Mouse (Mus musculus) embryonic facial prominence, embryonic 13.5 days (tissue): ENCODE measurements around the gene Shisa8. TPM values are rescaled to one million over a fixed set of nuclear protein-coding genes. Genes with fewer than 3 reads are reported as not detected.

Experiments used
- ATAC-seq: fragments of 200-750 bp; cut with Nextera tagmentation; 2 replicates; pipeline ENCODE4 v1.8.0; 2017; ENCODE audit warnings: low read depth; ENCODE audit not compliant: insufficient number of reproducible peaks, insufficient read depth, low FRiP score, low TSS enrichment
- H3K27ac ChIP-seq: fragments of 300-500 bp; sonication (generic); 2 replicates; pipeline ENCODE4 v1.5.1; 2015; ENCODE audit warnings: moderate library complexity, mild to moderate bottlenecking, inconsistent platforms
- H3K27me3 ChIP-seq: fragments of 300-500 bp; sonication (generic); 2 replicates; pipeline ENCODE4 v1.6.1; 2015; ENCODE audit warnings: mild to moderate bottlenecking, inconsistent platforms
- H3K36me3 ChIP-seq: fragments of 300-500 bp; sonication (generic); 2 replicates; pipeline ENCODE4 v1.6.1; 2015; ENCODE audit warnings: mild to moderate bottlenecking, inconsistent platforms
- H3K4me1 ChIP-seq: fragments of 300-500 bp; sonication (generic); 2 replicates; pipeline ENCODE4 v1.6.1; 2015; ENCODE audit warnings: inconsistent platforms
- H3K4me2 ChIP-seq: fragments of 300-500 bp; sonication (generic); 2 replicates; pipeline ENCODE4 v1.6.1; 2015; ENCODE audit warnings: moderate library complexity, mild to moderate bottlenecking, inconsistent platforms
- H3K4me3 ChIP-seq: fragments of 300-500 bp; sonication (generic); 2 replicates; pipeline ENCODE4 v1.5.1; 2015; ENCODE audit warnings: mild to moderate bottlenecking, inconsistent platforms
- H3K9ac ChIP-seq: fragments of 300-500 bp; sonication (generic); 2 replicates; pipeline ENCODE4 v1.6.1; 2015; ENCODE audit warnings: mild to moderate bottlenecking, inconsistent platforms
- H3K9me3 ChIP-seq: fragments of 300-500 bp; sonication (generic); 2 replicates; pipeline ENCODE4 v1.6.1; 2016; ENCODE audit warnings: inconsistent platforms
- WGBS: fragments of 180-500 bp; shearing (Covaris S2); methylation state at CpG from one replicate; pipeline ENCODE4 v1.1.7; 2015; ENCODE audit warnings: mixed read lengths; 5-methylcytosine and 5-hydroxymethylcytosine counted together
- polyA plus RNA-seq: library from polyadenylated mRNA; unstranded; fragments of >200 nt; fragmentation: Nextera tagmentation; extraction: Ambion mirVana; gene quantifications from 2 replicates; pipeline ENCODE4 v1.2.1, GENCODE M21; 2015

Shisa8 gene
- polyA plus RNA-seq, 1 experiment from 2014 or later: 0.18 TPM

DNA sequence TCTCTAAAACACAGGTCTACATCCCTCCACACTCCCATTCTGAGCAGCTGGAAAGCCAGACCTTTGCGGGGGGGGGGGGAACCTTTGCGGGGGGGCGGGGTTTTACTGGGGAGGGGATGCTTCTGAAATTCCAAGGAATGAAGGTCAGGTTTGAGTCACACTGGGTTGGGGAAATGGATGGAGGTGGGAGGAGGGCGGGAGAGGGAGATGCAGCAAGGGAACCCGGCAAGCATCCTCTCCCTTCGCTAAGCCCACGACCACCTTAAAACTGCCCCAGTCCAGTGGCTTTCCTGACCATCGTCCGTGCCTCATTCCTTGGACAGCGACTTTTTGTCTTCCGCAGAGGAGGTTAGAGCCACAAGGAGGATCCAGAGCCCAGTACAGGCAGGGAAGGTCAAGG lies 1.3 kb downstream of the Shisa8 start:
- Histone ChIP-seq H3K4me1 (peaks cover 46% of the 10 kb centered on the region), H3K4me2 (peak overlapping the region; percentile 83), H3K9ac (peak overlapping the region; percentile 64; the same call in 1 of the 2 replicates), H3K36me3 (peaks cover under 1% of the 10 kb centered on the region; the same call in 1 of the 2 replicates), H3K4me3 (peak overlapping the region; percentile 50), H3K9me3 (no peaks in the 10 kb centered on the region), H3K27ac (no peak overlapping the region), H3K27me3 (peaks cover 98% of the 10 kb centered on the region)
- 0% methylated on average over 11 of the region's 11 CpGs for WGBS
- ATAC-seq: no peak

DNA sequence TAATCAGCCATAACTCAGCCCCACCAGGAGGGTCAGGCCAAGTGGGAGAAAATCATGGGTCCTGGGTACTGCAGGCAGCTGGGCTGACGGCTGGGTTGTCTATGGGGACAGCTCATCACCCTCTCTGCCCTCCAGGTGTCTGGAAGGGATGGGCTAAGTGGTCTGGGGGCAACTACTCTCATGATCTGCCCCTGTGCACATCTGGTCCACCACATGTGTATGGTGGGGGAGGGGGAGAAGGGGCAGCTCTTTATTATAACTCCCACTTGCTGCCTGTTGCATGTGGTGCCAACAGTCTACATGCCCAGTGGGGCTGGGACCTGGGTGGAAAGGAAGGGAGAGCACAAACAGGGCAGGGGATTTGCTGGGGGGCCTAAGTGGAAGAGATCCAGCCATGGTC lies 1.8 kb downstream of the Shisa8 start:
- Histone ChIP-seq H3K9ac (no peak overlapping the region), H3K9me3 (no peaks in the 10 kb centered on the region), H3K36me3 (peaks cover 5% of the 10 kb centered on the region), H3K27me3 (peaks cover 98% of the 10 kb centered on the region), H3K4me3 (no peak overlapping the region), H3K4me2 (no peak overlapping the region), H3K27ac (no peak overlapping the region), H3K4me1 (peaks cover 46% of the 10 kb centered on the region)
- WGBS: 32% methylated on average over 1 of the region's 1 CpGs
- no peak for ATAC-seq

DNA sequence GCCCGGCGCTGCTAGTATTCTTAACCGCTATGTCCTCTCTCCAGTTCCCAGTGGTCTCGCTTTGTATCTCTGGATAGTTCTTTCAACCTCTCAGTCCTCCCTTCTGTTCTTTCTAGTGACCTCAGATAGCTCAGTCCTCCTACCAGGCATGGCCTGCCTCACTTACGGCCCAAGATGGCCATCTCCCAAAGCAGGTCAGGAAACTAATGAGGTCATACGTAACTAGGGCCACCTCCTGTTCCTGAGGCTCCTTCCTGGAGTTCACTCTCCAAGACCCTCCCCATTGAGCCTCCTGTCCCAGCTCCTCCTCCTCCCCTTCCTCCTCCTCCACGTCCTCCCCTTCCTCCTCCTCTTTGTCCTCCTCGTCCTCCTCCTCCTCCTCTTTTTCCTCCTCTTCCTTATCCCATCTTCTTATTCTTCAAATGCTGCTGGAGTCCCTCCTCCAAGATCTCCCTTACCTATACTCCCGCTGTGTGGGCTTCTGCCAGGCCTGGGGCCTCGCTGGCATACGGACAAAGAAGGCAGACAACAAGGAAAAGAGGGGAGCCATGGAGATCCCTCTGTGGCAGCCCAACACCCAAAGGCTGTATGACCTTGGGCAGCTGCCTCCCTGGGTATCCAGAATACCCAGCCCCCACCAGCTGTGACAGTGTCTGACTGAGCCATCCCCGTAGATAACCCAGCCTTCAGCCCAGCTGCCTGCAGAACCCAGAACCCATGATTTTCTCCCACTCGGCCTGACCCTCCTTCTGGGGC lies 3.1 kb downstream of the Shisa8 start:
- no peak overlapping the region for H3K27ac ChIP-seq
- no peak for ATAC-seq
- peaks cover 41% of the 10 kb centered on the region for H3K4me1 ChIP-seq
- H3K27me3 ChIP-seq: peaks cover 98% of the 10 kb centered on the region
- WGBS: 78% methylated on average over 13 of the region's 13 CpGs
- H3K4me2 ChIP-seq: no peak overlapping the region
- H3K4me3 ChIP-seq: no peak overlapping the region
- H3K9me3 ChIP-seq: no peaks in the 10 kb centered on the region
- H3K9ac ChIP-seq: no peak overlapping the region
- peaks cover 18% of the 10 kb centered on the region for H3K36me3 ChIP-seq

DNA sequence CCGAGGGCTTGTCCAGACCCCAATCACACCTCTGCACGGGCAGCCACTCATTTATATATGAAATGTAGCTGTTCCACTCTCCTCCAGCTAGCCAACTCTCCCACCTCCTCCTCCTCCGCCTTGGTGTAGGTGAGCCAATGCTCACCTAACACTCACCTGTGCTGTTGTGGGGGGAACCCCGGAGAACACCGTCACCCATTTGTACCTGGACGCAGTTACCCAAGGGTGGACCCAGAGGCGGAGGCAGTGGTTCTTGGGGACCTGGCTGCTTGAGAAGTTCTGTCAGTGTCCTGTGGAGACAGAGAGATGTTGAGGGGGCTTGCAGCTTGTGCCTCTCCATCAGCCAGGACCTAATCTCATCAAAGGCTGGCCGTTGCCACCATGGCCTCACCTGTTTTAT lies 4.3 kb downstream of the Shisa8 start:
- Histone ChIP-seq H3K4me2 (no peak overlapping the region), H3K4me3 (no peak overlapping the region), H3K4me1 (peaks cover 41% of the 10 kb centered on the region), H3K9me3 (no peaks in the 10 kb centered on the region), H3K9ac (no peak overlapping the region), H3K36me3 (peaks cover 29% of the 10 kb centered on the region), H3K27ac (no peak overlapping the region), H3K27me3 (peaks cover 95% of the 10 kb centered on the region)
- WGBS: 84% methylated on average over 8 of the region's 8 CpGs
- ATAC-seq: no peak

DNA sequence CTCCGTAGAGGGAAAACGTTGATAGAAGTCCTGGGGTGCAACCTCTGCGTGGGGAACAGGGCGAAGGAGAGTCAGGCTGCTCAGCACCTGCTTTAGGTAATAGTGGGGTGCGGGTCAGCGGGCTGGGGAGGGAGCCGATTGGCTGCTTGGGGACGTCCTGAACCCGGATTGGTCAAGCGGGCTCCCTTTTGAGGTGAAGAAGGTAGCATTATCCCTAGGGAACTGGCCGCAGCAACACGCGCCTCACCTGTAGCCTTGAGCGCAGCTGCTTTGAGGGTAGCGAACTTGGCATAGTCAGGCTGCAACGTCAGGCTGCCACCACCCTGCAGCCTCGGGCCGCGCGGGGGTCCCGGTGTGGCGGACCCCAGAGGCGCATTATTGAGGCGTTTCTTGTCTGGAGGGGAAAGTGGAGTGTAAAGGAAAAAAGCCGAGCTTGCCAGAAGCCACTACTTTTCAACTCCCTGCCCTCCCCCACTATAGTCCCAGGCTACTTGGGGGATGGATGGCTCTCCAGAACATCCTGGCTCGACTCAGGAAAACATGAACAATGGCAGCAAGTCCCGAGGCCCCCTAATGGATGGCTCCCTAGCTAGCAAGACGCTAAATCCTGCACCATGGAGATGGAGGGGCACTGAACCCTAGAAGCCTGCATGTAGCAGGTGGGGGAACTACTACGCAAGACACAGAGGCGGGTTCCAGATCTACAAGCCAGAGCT lies 5.0 kb downstream of the Shisa8 start:
- Histone ChIP-seq H3K9me3 (no peaks in the 10 kb centered on the region), H3K36me3 (peaks cover 36% of the 10 kb centered on the region), H3K4me2 (no peak overlapping the region), H3K9ac (no peak overlapping the region), H3K4me3 (peak overlapping the region; percentile 9; the same call in 1 of the 2 replicates), H3K4me1 (peaks cover 39% of the 10 kb centered on the region), H3K27me3 (peaks cover 88% of the 10 kb centered on the region), H3K27ac (no peak overlapping the region)
- no peak for ATAC-seq
- 16% methylated on average over 30 of the region's 30 CpGs for WGBS

DNA sequence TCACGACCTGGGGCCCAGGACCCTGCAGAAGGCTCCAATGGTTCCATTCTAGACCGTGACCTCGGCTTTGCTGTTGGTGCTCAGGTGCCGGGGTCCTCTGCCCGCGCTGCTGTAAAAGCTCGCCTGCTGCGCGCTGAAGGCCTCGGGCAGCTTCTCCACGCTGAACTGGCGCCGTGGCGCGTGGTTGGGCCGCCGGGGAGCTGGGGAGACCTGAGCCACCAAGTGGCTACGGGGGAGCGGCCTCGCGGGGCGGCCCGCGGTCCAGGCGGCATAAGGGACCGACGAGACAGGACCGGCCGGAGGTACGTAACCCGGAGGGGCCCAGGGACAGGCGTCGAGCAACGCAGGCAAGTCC lies 5.5 kb downstream of the Shisa8 start:
- ATAC-seq: no peak
- Histone ChIP-seq H3K4me1 (peaks cover 33% of the 10 kb centered on the region), H3K27ac (no peak overlapping the region), H3K9me3 (no peaks in the 10 kb centered on the region), H3K4me3 (peak overlapping the region; percentile 9; the same call in 1 of the 2 replicates), H3K27me3 (peaks cover 83% of the 10 kb centered on the region), H3K9ac (no peak overlapping the region), H3K36me3 (peaks cover 41% of the 10 kb centered on the region), H3K4me2 (no peak overlapping the region)
- WGBS: 9% methylated on average over 34 of the region's 34 CpGs

DNA sequence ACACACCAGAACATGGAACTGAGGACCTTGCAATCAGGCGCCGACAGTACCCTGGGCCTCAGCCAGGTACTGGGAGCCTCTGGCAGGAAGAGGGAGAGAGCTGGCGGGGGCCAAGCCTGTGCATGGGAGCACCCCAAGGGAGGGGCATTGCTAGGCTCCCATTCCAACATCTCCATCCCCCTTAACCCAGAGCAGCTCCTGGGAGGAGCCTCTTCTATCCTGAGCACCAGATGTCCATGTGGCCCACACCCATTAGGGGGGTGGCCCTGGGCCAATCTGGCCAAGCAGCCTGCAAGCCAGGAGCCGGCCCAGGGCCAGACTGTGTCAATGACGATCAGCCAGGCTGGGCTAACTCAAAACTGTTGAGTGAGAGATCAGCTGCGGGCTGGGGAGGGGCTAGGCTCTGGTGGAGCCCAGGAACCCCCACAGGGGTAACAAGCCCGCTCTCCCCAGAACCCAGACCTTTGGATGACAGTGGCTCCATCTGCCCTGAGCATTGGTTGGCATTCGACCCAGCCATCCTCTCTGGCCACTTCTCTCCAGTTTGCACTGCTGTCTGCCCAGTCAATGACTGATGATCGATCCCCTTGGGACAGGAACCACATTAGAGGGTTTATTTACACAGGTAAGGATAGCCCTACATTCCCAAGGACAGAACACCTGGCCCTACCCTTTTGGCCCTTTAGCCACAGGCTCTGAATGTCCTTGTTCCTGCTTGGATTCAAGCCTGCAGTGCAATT lies 6.1 kb downstream of the Shisa8 start:
- WGBS: 52% methylated on average over 9 of the region's 9 CpGs
- no peaks in the 10 kb centered on the region for H3K9me3 ChIP-seq
- H3K9ac ChIP-seq: no peak overlapping the region
- H3K27me3 ChIP-seq: peaks cover 77% of the 10 kb centered on the region
- H3K4me2 ChIP-seq: no peak overlapping the region
- H3K27ac ChIP-seq: no peak overlapping the region
- peaks cover 47% of the 10 kb centered on the region for H3K36me3 ChIP-seq
- no peak overlapping the region for H3K4me3 ChIP-seq
- peaks cover 27% of the 10 kb centered on the region for H3K4me1 ChIP-seq
- ATAC-seq: no peak

DNA sequence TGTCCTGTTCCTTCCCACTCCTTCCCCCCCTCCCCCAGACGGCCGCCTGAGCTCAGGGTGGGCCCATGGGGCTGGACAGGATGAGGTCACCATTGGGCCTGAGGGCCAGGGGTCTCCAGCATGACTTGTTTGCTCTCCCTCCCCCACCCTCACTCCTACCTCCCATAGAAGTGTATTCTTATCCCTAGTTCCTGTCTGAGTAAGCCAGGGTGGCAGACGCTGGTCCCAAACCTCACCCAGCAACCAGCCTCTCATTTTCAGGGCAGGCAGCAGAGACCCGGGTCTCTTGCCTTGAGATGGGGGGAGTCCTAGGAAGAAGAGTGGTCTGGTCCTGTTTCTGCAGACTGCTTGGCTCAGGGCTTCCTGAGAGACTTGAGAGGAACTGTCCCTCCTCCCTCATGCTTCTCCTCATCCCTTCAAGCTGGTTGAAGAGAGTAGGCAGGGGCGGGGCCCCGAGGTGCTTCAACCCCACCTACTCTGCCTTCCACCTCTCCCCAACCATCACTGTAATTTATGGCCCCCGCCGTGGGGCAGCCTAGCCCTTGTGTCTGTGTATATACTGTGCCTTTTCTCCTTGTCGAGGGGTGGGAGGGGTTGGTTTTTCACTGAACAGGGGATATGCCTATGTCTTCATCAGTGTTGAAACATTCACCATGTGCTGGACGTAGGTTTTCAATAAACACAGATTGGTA lies 7.8 kb downstream of the Shisa8 start:
- ATAC-seq: no peak
- 61% methylated on average over 10 of the region's 10 CpGs for WGBS
- Histone ChIP-seq H3K9me3 (no peaks in the 10 kb centered on the region), H3K4me3 (no peak overlapping the region), H3K4me2 (no peak overlapping the region), H3K36me3 (peaks cover 62% of the 10 kb centered on the region), H3K4me1 (peaks cover 19% of the 10 kb centered on the region), H3K27me3 (peaks cover 60% of the 10 kb centered on the region), H3K27ac (no peak overlapping the region), H3K9ac (no peak overlapping the region)

DNA sequence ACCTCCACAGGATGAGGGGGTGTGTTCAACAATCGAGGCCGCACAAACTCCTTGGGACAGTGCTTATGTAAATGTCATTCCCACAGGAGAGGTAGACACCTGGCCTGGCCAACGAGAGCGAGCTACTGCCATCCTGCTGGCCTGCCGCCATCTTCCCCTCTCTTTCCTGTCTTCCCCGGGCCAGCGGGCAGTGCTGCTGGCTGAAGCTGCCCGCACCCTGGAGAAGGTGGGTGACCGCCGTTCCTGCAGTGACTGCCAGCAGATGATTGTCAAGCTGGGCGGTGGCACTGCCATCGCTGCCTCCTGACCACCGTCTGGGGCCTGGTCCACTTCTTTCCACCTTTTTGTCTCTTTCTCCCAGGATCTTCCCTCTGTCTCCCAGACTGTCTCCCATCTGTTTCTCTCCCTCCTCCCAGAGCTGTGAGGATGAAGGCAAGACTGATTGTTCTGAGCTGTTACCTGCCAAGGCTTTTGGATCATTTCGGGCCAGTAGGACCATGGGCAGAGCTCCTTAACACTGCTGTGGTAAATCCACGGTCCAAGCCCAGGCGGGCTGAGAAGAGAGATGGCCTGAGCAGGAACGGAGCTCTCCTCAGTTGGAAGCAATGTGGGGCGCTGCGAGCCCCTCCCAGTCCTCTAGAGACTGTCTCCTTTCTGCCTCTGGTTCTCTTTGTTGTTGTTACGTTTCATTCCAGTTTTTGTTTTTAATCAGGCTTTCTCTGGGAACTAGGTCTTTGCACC lies 8.8 kb downstream of the Shisa8 start:
- ATAC-seq: no peak
- H3K9ac ChIP-seq: no peak overlapping the region
- no peaks in the 10 kb centered on the region for H3K9me3 ChIP-seq
- no peak overlapping the region for H3K27ac ChIP-seq
- peaks cover 73% of the 10 kb centered on the region for H3K36me3 ChIP-seq
- peaks cover 50% of the 10 kb centered on the region for H3K27me3 ChIP-seq
- no peak overlapping the region for H3K4me2 ChIP-seq
- no peak overlapping the region for H3K4me3 ChIP-seq
- 72% methylated on average over 20 of the region's 20 CpGs for WGBS
- H3K4me1 ChIP-seq: peaks cover 19% of the 10 kb centered on the region

DNA sequence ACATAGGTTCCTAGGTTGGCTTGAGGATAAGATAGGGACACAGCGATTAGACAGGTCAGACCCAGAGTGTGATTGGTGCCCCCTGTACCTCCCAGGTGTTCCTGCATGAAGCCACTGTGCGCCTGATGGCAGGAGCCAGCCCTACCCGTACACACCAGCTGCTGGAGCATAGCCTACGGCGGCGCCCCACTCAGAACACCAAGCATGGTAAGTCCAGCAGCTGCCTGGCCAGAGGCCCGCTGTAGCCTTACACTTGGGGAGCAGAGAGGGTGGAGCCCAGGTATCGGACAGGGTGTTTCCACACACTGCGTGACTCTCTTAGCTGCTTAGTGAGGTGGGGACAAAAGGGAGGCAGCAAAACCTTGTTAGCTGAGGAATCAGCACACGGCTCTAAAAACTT lies 9.5 kb downstream of the Shisa8 start:
- 91% methylated on average over 10 of the region's 10 CpGs for WGBS
- no peak for ATAC-seq
- Histone ChIP-seq H3K4me3 (no peak overlapping the region), H3K9me3 (no peaks in the 10 kb centered on the region), H3K4me2 (no peak overlapping the region), H3K9ac (no peak overlapping the region), H3K36me3 (peaks cover 80% of the 10 kb centered on the region), H3K27ac (no peak overlapping the region), H3K4me1 (peaks cover 19% of the 10 kb centered on the region), H3K27me3 (peaks cover 43% of the 10 kb centered on the region)

DNA sequence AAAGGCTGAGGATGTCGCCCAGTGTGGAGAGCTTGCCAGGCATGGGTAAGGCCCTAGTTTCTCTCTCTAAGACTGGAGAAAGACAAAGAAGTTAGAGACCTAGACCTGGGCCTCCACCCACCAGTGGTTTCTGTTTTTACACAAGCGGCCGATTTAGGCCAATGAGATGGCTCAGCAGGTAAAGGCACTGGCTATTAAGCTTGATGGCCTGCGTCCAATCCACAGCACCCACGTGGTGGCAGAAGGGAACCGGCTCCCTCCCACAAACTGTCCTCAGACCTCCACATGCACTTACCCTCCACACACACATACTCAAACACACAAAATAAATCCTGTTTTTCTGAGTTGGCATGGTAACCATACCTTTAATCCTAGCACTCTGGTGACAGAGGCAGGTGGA lies 10.5 kb downstream of the Shisa8 start:
- no peaks in the 10 kb centered on the region for H3K9me3 ChIP-seq
- 94% methylated on average over 6 of the region's 6 CpGs for WGBS
- peaks cover 33% of the 10 kb centered on the region for H3K27me3 ChIP-seq
- peaks cover 90% of the 10 kb centered on the region for H3K36me3 ChIP-seq
- peaks cover 13% of the 10 kb centered on the region for H3K4me1 ChIP-seq
- no peak overlapping the region for H3K9ac ChIP-seq
- ATAC-seq: no peak
- no peak overlapping the region for H3K4me3 ChIP-seq
- H3K4me2 ChIP-seq: no peak overlapping the region
- H3K27ac ChIP-seq: no peak overlapping the region
